Mouse (Mus musculus) forebrain, embryonic 11.5 days (tissue): ENCODE results near the gene Gbgt1. TPM values are rescaled to one million over a fixed set of nuclear protein-coding genes. Genes with fewer than 3 reads are reported as not detected.
A peak's percentile ranks its signal among the peaks of the same experiment; 100 is the strongest.

Source experiments
- ATAC-seq: fragments of 200-750 bp; cut with Nextera tagmentation; replicated peaks from 2 replicates; pipeline ENCODE4 v1.8.0; 2017; ENCODE audit warnings: moderate TSS enrichment; ENCODE audit not compliant: low FRiP score
- DNase-seq: peaks from one replicate; pipeline ENCODE4 v3.0.0-alpha.2; 2017; ENCODE audit warnings: low spot score
- H3K27ac ChIP-seq: fragments of 300-500 bp; sonication (generic); 2 replicates; pipeline ENCODE4 v1.5.1; 2014; ENCODE audit warnings: low read depth, low read length
- H3K27me3 ChIP-seq: fragments of 300-500 bp; sonication (generic); 2 replicates; pipeline ENCODE4 v1.6.1; 2014; ENCODE audit warnings: mild to moderate bottlenecking, low read length, mixed read lengths; ENCODE audit not compliant: control insufficient read depth, insufficient read depth
- H3K36me3 ChIP-seq: fragments of 300-500 bp; sonication (generic); 2 replicates; pipeline ENCODE4 v1.6.1; 2014; ENCODE audit warnings: mild to moderate bottlenecking, low read length, moderate library complexity, mixed read lengths; ENCODE audit not compliant: control insufficient read depth, insufficient read depth
- H3K4me1 ChIP-seq: fragments of 300-500 bp; sonication (generic); replicated peaks from 2 replicates; pipeline ENCODE4 v1.6.1; 2014; ENCODE audit warnings: low read length, mixed read lengths; ENCODE audit not compliant: control insufficient read depth, insufficient read depth
- H3K4me2 ChIP-seq: fragments of 300-500 bp; sonication (generic); 2 replicates; pipeline ENCODE4 v1.6.1; 2014; ENCODE audit warnings: low read depth, mild to moderate bottlenecking, low read length, moderate library complexity, mixed read lengths; ENCODE audit not compliant: severe bottlenecking
- H3K4me3 ChIP-seq: fragments of 300-500 bp; sonication (generic); 2 replicates; pipeline ENCODE4 v1.5.1; 2014; ENCODE audit warnings: low read depth, low read length
- H3K9ac ChIP-seq: fragments of 300-500 bp; sonication (generic); 2 replicates; pipeline ENCODE4 v1.6.1; 2014; ENCODE audit warnings: low read length
- H3K9me3 ChIP-seq: fragments of 300-500 bp; sonication (generic); 2 replicates; pipeline ENCODE4 v1.6.1; 2016; ENCODE audit warnings: low read length, mixed read lengths; ENCODE audit not compliant: control insufficient read depth
- WGBS: fragments of 180-500 bp; shearing (Covaris S2); extraction: QIAGEN DNeasy Blood & Tissue Kit; methylation state at CpG from one replicate; pipeline ENCODE4 v1.1.7; 2014; 5-methylcytosine and 5-hydroxymethylcytosine counted together
- polyA plus RNA-seq: library from polyadenylated mRNA; unstranded; fragments of >200 nt; fragmentation: Nextera tagmentation; extraction: Ambion mirVana; gene quantifications from 2 replicates; pipeline ENCODE4 v1.2.1, GENCODE M21; 2014

Gene Gbgt1
- polyA plus RNA-seq, 1 experiment from 2014 or later = 0.35 TPM

- no peak overlapping the region for H3K27ac ChIP-seq
- H3K9ac ChIP-seq = no peak overlapping the region
- H3K4me1 ChIP-seq = peaks cover 22% of the 10 kb centered on the region; the same call in 1 of the 2 replicates
- no peaks in the 10 kb centered on the region for H3K27me3 ChIP-seq
- no peak for ATAC-seq
- no peak for DNase-seq
- no peaks in the 10 kb centered on the region for H3K9me3 ChIP-seq
- no peaks in the 10 kb centered on the region for H3K36me3 ChIP-seq
- WGBS = 86% methylated on average over 4 of the region's 4 CpGs
- no peak overlapping the region for H3K4me3 ChIP-seq
- no peak overlapping the region for H3K4me2 ChIP-seq
Observed at GRCm38 (mm10) chr2:28522166-28522565, 25.5 kb downstream of the Gbgt1 start.

- no peak overlapping the region for H3K9ac ChIP-seq
- no peak overlapping the region for H3K4me3 ChIP-seq
- no peaks in the 10 kb centered on the region for H3K27me3 ChIP-seq
- peak; percentile 57 for ATAC-seq
- no peaks in the 10 kb centered on the region for H3K36me3 ChIP-seq
- DNase-seq = peak; percentile 70
- peaks cover 20% of the 10 kb centered on the region; the same call in 1 of the 2 replicates for H3K4me1 ChIP-seq
- H3K4me2 ChIP-seq = no peak overlapping the region
- no peaks in the 10 kb centered on the region for H3K9me3 ChIP-seq
- 5% methylated on average over 5 of the region's 5 CpGs for WGBS
- peak overlapping the region; percentile 51; the same call in 1 of the 2 replicates for H3K27ac ChIP-seq
Observed at GRCm38 (mm10) chr2:28523643-28524117, 27.0 kb downstream of the Gbgt1 start.

GRCm38 (mm10) chr2:28524406-28524805, 27.7 kb downstream of the Gbgt1 start:
- Histone ChIP-seq H3K9me3 (no peaks in the 10 kb centered on the region), H3K4me1 (peaks cover 20% of the 10 kb centered on the region; the same call in 1 of the 2 replicates), H3K27me3 (no peaks in the 10 kb centered on the region), H3K4me2 (no peak overlapping the region), H3K36me3 (no peaks in the 10 kb centered on the region), H3K4me3 (no peak overlapping the region), H3K27ac (no peak overlapping the region), H3K9ac (no peak overlapping the region)
- ATAC-seq (no peak), DNase-seq (no peak)
- 79% methylated on average over 10 of the region's 10 CpGs for WGBS

GRCm38 (mm10) chr2:28525219-28525942, 28.7 kb downstream of the Gbgt1 start:
- DNase-seq = peak; percentile 74
- H3K4me2 ChIP-seq = no peak overlapping the region
- H3K4me3 ChIP-seq = no peak overlapping the region
- H3K9ac ChIP-seq = peak overlapping the region; percentile 43; the same call in 1 of the 2 replicates
- H3K36me3 ChIP-seq = no peaks in the 10 kb centered on the region
- 14% methylated on average over 11 of the region's 11 CpGs for WGBS
- peaks cover 22% of the 10 kb centered on the region; the same call in 1 of the 2 replicates for H3K4me1 ChIP-seq
- H3K27me3 ChIP-seq = no peaks in the 10 kb centered on the region
- ATAC-seq = peak; percentile 82
- H3K27ac ChIP-seq = peak overlapping the region; percentile 77
- H3K9me3 ChIP-seq = no peaks in the 10 kb centered on the region

GRCm38 (mm10) chr2:28525943-28526876, 29.5 kb downstream of the Gbgt1 start:
- WGBS = 48% methylated on average over 12 of the region's 12 CpGs
- no peaks in the 10 kb centered on the region for H3K27me3 ChIP-seq
- H3K4me1 ChIP-seq = peaks cover 23% of the 10 kb centered on the region; the same call in 1 of the 2 replicates
- H3K27ac ChIP-seq = peak overlapping the region; percentile 77
- no peak overlapping the region for H3K4me3 ChIP-seq
- no peak for ATAC-seq
- no peaks in the 10 kb centered on the region for H3K9me3 ChIP-seq
- H3K36me3 ChIP-seq = no peaks in the 10 kb centered on the region
- H3K4me2 ChIP-seq = no peak overlapping the region
- no peak for DNase-seq
- peak overlapping the region; percentile 43; the same call in 1 of the 2 replicates for H3K9ac ChIP-seq

- Histone ChIP-seq H3K27me3 (no peaks in the 10 kb centered on the region), H3K9me3 (no peaks in the 10 kb centered on the region), H3K27ac (no peak overlapping the region), H3K4me3 (no peak overlapping the region), H3K36me3 (no peaks in the 10 kb centered on the region), H3K4me2 (no peak overlapping the region), H3K4me1 (peaks cover 24% of the 10 kb centered on the region; the same call in 1 of the 2 replicates), H3K9ac (no peak overlapping the region)
- 90% methylated on average over 20 of the region's 20 CpGs for WGBS
- DNase-seq (no peak), ATAC-seq (no peak)
Observed at GRCm38 (mm10) chr2:28527436-28528353, 31.0 kb downstream of the Gbgt1 start.

- WGBS = 80% methylated on average over 7 of the region's 7 CpGs
- Histone ChIP-seq H3K4me1 (peaks cover 27% of the 10 kb centered on the region; the same call in 1 of the 2 replicates), H3K9ac (no peak overlapping the region), H3K27me3 (no peaks in the 10 kb centered on the region), H3K36me3 (no peaks in the 10 kb centered on the region), H3K4me2 (no peak overlapping the region), H3K9me3 (no peaks in the 10 kb centered on the region), H3K27ac (no peak overlapping the region), H3K4me3 (no peak overlapping the region)
- DNase-seq (no peak), ATAC-seq (no peak)
Observed at GRCm38 (mm10) chr2:28528354-28528730, 31.7 kb downstream of the Gbgt1 start.

- DNase-seq (no peak), ATAC-seq (no peak)
- no peaks in the 10 kb centered on the region for H3K27me3 ChIP-seq
- no peak overlapping the region for H3K27ac ChIP-seq
- no peak overlapping the region for H3K4me2 ChIP-seq
- 81% methylated on average over 4 of the region's 4 CpGs for WGBS
- no peak overlapping the region for H3K4me3 ChIP-seq
- H3K9ac ChIP-seq = no peak overlapping the region
- H3K9me3 ChIP-seq = no peaks in the 10 kb centered on the region
- peaks cover 26% of the 10 kb centered on the region; the same call in 1 of the 2 replicates for H3K4me1 ChIP-seq
- H3K36me3 ChIP-seq = no peaks in the 10 kb centered on the region
Observed at GRCm38 (mm10) chr2:28529856-28530255, 33.2 kb downstream of the Gbgt1 start.
